Mouse (Mus musculus) CH12.LX (cell line): ENCODE measurements around the gene Rerg.

Experiments
- CHD1 ChIP-seq: IDR thresholded peaks from 2 replicates; pipeline ENCODE4 v1.6.1; 2012; ENCODE audit warnings: low read depth, low read length, improper control_type of control experiment, inconsistent platforms
- CTCF ChIP-seq, 2 experiments: IDR thresholded peaks in 1 of 2; conservative IDR thresholded peaks in 1 of 2; 2 replicates each; pipeline ENCODE4 v1.5.1; 2011 to 2012; ENCODE audit warnings: low read depth in 2 of 2, low read length in 2 of 2, improper control_type of control experiment in 1 of 2, inconsistent platforms in 1 of 2, mild to moderate bottlenecking in 1 of 2, moderate library complexity in 1 of 2
- JUND ChIP-seq: conservative IDR thresholded peaks from 2 replicates; pipeline ENCODE4 v1.6.1; 2011; ENCODE audit warnings: low read depth, low read length, improper control_type of control experiment
- MAFK ChIP-seq: IDR thresholded peaks from 2 replicates; pipeline ENCODE4 v1.6.1; 2011; ENCODE audit warnings: low read length, improper control_type of control experiment; ENCODE audit not compliant: insufficient replicate concordance
- MYC ChIP-seq: IDR thresholded peaks from 2 replicates; pipeline ENCODE4 v1.6.1; 2011; ENCODE audit warnings: low read depth, mild to moderate bottlenecking, improper control_type of control experiment, low read length
- USF1 ChIP-seq: IDR thresholded peaks from 2 replicates; pipeline ENCODE4 v1.6.1; 2014; ENCODE audit warnings: low read depth, mild to moderate bottlenecking, inconsistent platforms, low read length, improper control_type of control experiment
- USF2 ChIP-seq: conservative IDR thresholded peaks from 2 replicates; pipeline ENCODE4 v1.6.1; 2011; ENCODE audit warnings: low read depth, low read length, improper control_type of control experiment
- ZKSCAN1 ChIP-seq: IDR thresholded peaks from 2 replicates; pipeline ENCODE4 v1.6.1; 2012; ENCODE audit warnings: low read depth, inconsistent platforms, low read length, improper control_type of control experiment, borderline replicate concordance
- ZNF384 ChIP-seq: IDR thresholded peaks from 2 replicates; pipeline ENCODE4 v1.6.1; 2012; ENCODE audit warnings: low read depth, low read length, improper control_type of control experiment, inconsistent platforms

DNA sequence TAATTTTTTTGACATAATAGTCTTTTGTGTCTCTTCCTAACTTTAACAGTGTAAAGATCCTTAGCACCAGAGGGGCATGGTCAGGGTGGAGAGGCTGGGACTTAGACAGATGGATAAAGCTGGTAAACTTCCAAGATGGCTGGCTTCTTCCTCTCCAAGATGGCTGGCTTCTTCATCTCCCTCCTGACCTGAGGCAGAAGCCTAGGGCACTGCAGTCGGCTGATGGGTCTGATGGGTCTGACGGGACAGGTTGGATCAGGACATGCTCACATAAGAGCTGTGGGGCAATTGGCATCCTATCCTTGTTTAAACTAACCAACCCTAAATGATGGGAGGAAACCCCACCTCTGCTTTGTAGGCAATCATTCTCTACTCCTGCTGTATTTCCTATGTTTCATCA, 112.0 kb downstream of the Rerg start:
- TF ChIP-seq USF2 (no peak), CTCF (conservative IDR thresholded peaks at IDR 0.05 in 1 of 2, IDR thresholded peaks at IDR 0.05 in 1 of 2; ENCODE audit: low read depth in 2 of 2, low read length in 2 of 2) (no peak), ZNF384 (no peak), CHD1 (no peak), JUND (no peak), MAFK (no peak), USF1 (no peak), MYC (no peak), ZKSCAN1 (no peak)
